In genomic region chr1:37030693-37031092, GRCm38 (mm10) we compare ENCODE assay signal across 21 mouse cellular contexts. TPM values are rescaled to one million over a fixed set of nuclear protein-coding genes. Genes with fewer than 3 reads are reported as not detected.
DNase-seq lines count a peak whose midpoint lies in the region; ATAC-seq and TF ChIP-seq lines count a peak whose summit lies in the region.
"Had no signal": no experiment of that assay in that cellular context is flagged by ENCODE, and none has a peak within 500 bp of the region (broad histone marks: within the 10 kb centered on the region; RNA-seq: fewer than 3 reads in every experiment).

No protein-coding gene starts in this region.

- H3K4me2 ChIP-seq in forebrain, embryonic 12.5 days, result no peak overlapping the region
- H3K4me2 ChIP-seq: limb, embryonic 15.5 days; midbrain, embryonic 12.5 days had no signal

- peak; percentile 64 for ATAC-seq in CD4-positive, CD25-positive, alpha-beta regulatory T cell, adult 4 months
- ATAC-seq in megakaryocyte-erythroid progenitor cell, adult 5-6 weeks (replicated peaks; ENCODE audit: low FRiP score, low TSS enrichment, poor library complexity, severe bottlenecking), result peak; percentile 86
- no peak for ATAC-seq in forebrain, embryonic 12.5 days (ENCODE audit: low FRiP score)
- ATAC-seq: liver, postnatal 0 days had no signal

- no peak for TF ChIP-seq CTCF in embryonic fibroblast, embryonic 13.5 days (IDR thresholded peaks at IDR 0.05; ENCODE audit: borderline replicate concordance, insufficient read depth, low read length)
- no peak for TF ChIP-seq CTCF in left cerebral cortex, adult 2 months (IDR thresholded peaks at IDR 0.05)

- peak overlapping the region; percentile 55 for H3K27ac ChIP-seq in embryonic fibroblast, embryonic 13.5 days (ENCODE audit: insufficient read depth, low read length)
- H3K27ac ChIP-seq in forebrain, embryonic 10.5 days, result no peak overlapping the region
- H3K27ac ChIP-seq in forebrain, embryonic 12.5 days, result no peak overlapping the region
- H3K27ac ChIP-seq in left cerebral cortex, adult 2 months, result no peak overlapping the region
- H3K27ac ChIP-seq: embryonic facial prominence, embryonic 13.5 days; hindbrain, embryonic 10.5 days; limb, embryonic 15.5 days; midbrain, embryonic 12.5 days had no signal

- H3K9me3 ChIP-seq in forebrain, embryonic 10.5 days, result no peaks in the 10 kb centered on the region
- H3K9me3 ChIP-seq in forebrain, embryonic 12.5 days, result no peaks in the 10 kb centered on the region
- H3K9me3 ChIP-seq: embryonic facial prominence, embryonic 13.5 days; hindbrain, embryonic 10.5 days; limb, embryonic 15.5 days; midbrain, embryonic 12.5 days had no signal

- no peak overlapping the region for H3K9ac ChIP-seq in forebrain, embryonic 12.5 days
- H3K9ac ChIP-seq: embryonic facial prominence, embryonic 13.5 days; limb, embryonic 15.5 days; liver, postnatal 0 days; midbrain, embryonic 12.5 days had no signal

- H3K4me3 ChIP-seq in embryonic fibroblast, embryonic 13.5 days (ENCODE audit: insufficient read depth, low read length), result no peak overlapping the region
- H3K4me3 ChIP-seq in forebrain, embryonic 10.5 days, result no peak overlapping the region
- no peak overlapping the region for H3K4me3 ChIP-seq in forebrain, embryonic 12.5 days (replicated peaks)
- H3K4me3 ChIP-seq in left cerebral cortex, adult 2 months, result no peak overlapping the region
- H3K4me3 ChIP-seq: embryonic facial prominence, embryonic 13.5 days; hindbrain, embryonic 10.5 days; limb, embryonic 15.5 days; midbrain, embryonic 12.5 days had no signal

- no peaks in the 10 kb centered on the region for H3K36me3 ChIP-seq in forebrain, embryonic 10.5 days (replicated peaks)
- H3K36me3 ChIP-seq in forebrain, embryonic 12.5 days (replicated peaks), result no peaks in the 10 kb centered on the region
- H3K36me3 ChIP-seq: embryonic facial prominence, embryonic 13.5 days; hindbrain, embryonic 10.5 days; limb, embryonic 15.5 days; midbrain, embryonic 12.5 days had no signal

- no peak for TF ChIP-seq POLR2A in embryonic fibroblast, embryonic 13.5 days (IDR thresholded peaks at IDR 0.05; ENCODE audit: low read depth, low read length)

- no peaks in the 10 kb centered on the region for H3K4me1 ChIP-seq in embryonic fibroblast, embryonic 13.5 days (ENCODE audit: control insufficient read depth, insufficient read depth, low read length)
- H3K4me1 ChIP-seq in forebrain, embryonic 10.5 days, result peaks cover 22% of the 10 kb centered on the region
- H3K4me1 ChIP-seq in forebrain, embryonic 12.5 days, result peaks cover 9% of the 10 kb centered on the region

- peak; percentile 37 for DNase-seq in 3T3-L1 (ENCODE audit: low read depth, low spot score)
- no peak for DNase-seq in forebrain, embryonic 10.5 days (ENCODE audit: extremely low spot score, low spot score)
- DNase-seq in frontal cortex, postnatal 36 days (ENCODE audit: low spot score in 2 of 2), result no peak
- no peak for DNase-seq in left cerebral cortex, adult 2 months (ENCODE audit: extremely low spot score in 1 of 2, low spot score in 2 of 2)
- DNase-seq: adrenal gland, postnatal 25 days; cerebellum, adult 2 months; kidney, adult 18-20 months; kidney, postnatal 25 days; layer of hippocampus, adult 9-11 months; liver, postnatal 0 days; right cerebral cortex, postnatal 25 days had no signal

- H3K27me3 ChIP-seq in forebrain, embryonic 10.5 days (ENCODE audit: poor library complexity, severe bottlenecking), result peaks cover 17% of the 10 kb centered on the region
- H3K27me3 ChIP-seq in forebrain, embryonic 12.5 days, result no peaks in the 10 kb centered on the region; the same call in 1 of the 2 replicates
- H3K27me3 ChIP-seq: CH12.LX; limb, embryonic 15.5 days had no signal

- 85% methylated on average over 2 of the region's 2 CpGs for WGBS in forebrain, embryonic 10.5 days
- 84% methylated on average over 2 of the region's 2 CpGs for WGBS in forebrain, embryonic 12.5 days

- intact Hi-C loops in left cerebral cortex, adult 2 months (cut with DNase I), result no loop called here

RNA-seq across cellular contexts. Expression of gene Vwa3b, which starts 4.3 kb away (rescaled TPM):
- polyA plus RNA-seq in CD4-positive, CD25-positive, alpha-beta regulatory T cell, adult 4 months (2017; shearing (Covaris generic)), result 1 to 10 TPM in 1 of 2 experiments, under 1 TPM in 1; 0.50 to 2.0 TPM
- polyA plus RNA-seq in embryonic fibroblast, embryonic 13.5 days (2011; ENCODE audit: insufficient read length, low read depth, missing spikeins), result 0.39 TPM in 1 of 2 replicates, not detected in the other
- total RNA-seq in megakaryocyte-erythroid progenitor cell, adult 5-6 weeks (2014; fragmentation: Nextera tagmentation), result not detected in 2 replicates
- not detected in 2 replicates for total RNA-seq in megakaryocyte-erythroid progenitor cell, adult 5-6 weeks (2017)
- 0.16 TPM in 1 of 2 replicates, not detected in the other for polyA plus RNA-seq in forebrain, embryonic 10.5 days (2016; fragmentation: Nextera tagmentation; extraction: Ambion mirVana)
- 0.82 and 1.8 TPM in 2 replicates for polyA plus RNA-seq in forebrain, embryonic 12.5 days (2016; fragmentation: Nextera tagmentation; extraction: Ambion mirVana)
- 1 to 10 TPM in 1 of 2 experiments, under 1 TPM in 1; 0.59 to 1.1 TPM for total RNA-seq in left cerebral cortex, adult 2 months (2021)
- total RNA-seq: CH12.LX had no signal
- polyA plus RNA-seq: forebrain, embryonic 11.5 days had no signal
